Mouse (Mus musculus) lung, postnatal 0 days (tissue): Measurements from ENCODE around the gene Akap2. TPM values are rescaled to one million over a fixed set of nuclear protein-coding genes. Genes with fewer than 3 reads are reported as not detected.

ENCODE experiments used
- ATAC-seq: fragments of 200-750 bp; cut with Nextera tagmentation; 2 replicates; pipeline ENCODE4 v1.8.0; 2017; ENCODE audit warnings: moderate library complexity
- DNase-seq: peaks from one replicate; pipeline ENCODE4 v3.0.0-alpha.2; 2016; ENCODE audit warnings: low spot score
- H3K27ac ChIP-seq: fragments of 300-500 bp; sonication (generic); 2 replicates; pipeline ENCODE4 v1.5.1; 2014; ENCODE audit warnings: antibody characterized with exemption, mild to moderate bottlenecking, low read length, mixed read lengths
- H3K27me3 ChIP-seq: fragments of 300-500 bp; sonication (generic); replicated peaks from 2 replicates; pipeline ENCODE4 v1.6.1; 2014; ENCODE audit warnings: low read length, mixed read lengths; ENCODE audit not compliant: insufficient read depth
- H3K36me3 ChIP-seq: fragments of 300-500 bp; sonication (generic); 2 replicates; pipeline ENCODE4 v1.6.1; 2014; ENCODE audit warnings: low read length, mixed read lengths; ENCODE audit not compliant: insufficient read depth
- H3K4me1 ChIP-seq: fragments of 300-500 bp; sonication (generic); 2 replicates; pipeline ENCODE4 v1.6.1; 2014; ENCODE audit warnings: antibody characterized with exemption, low read depth, low read length, mixed read lengths; ENCODE audit not compliant: insufficient read depth
- H3K4me2 ChIP-seq: fragments of 300-500 bp; sonication (generic); replicated peaks from 2 replicates; pipeline ENCODE4 v1.6.1; 2014; ENCODE audit warnings: low read depth, mild to moderate bottlenecking, low read length, moderate library complexity, mixed read lengths
- H3K4me3 ChIP-seq: fragments of 300-500 bp; sonication (generic); 2 replicates; pipeline ENCODE4 v1.5.1; 2014; ENCODE audit warnings: low read depth, low read length
- H3K9ac ChIP-seq: fragments of 300-500 bp; sonication (generic); replicated peaks from 2 replicates; pipeline ENCODE4 v1.6.1; 2014; ENCODE audit warnings: low read depth, mild to moderate bottlenecking
- H3K9me3 ChIP-seq: fragments of 300-500 bp; sonication (generic); 2 replicates; pipeline ENCODE4 v1.6.1; 2016; ENCODE audit warnings: low read length, mixed read lengths
- CTCF ChIP-seq: IDR thresholded peaks from 2 replicates; pipeline ENCODE4 v1.5.1; 2016; ENCODE audit warnings: antibody characterized with exemption, mild to moderate bottlenecking
- EP300 ChIP-seq: IDR thresholded peaks from 2 replicates; pipeline ENCODE4 v1.6.1; 2016; ENCODE audit warnings: antibody characterized with exemption, mild to moderate bottlenecking, control low read depth
- WGBS: fragments of 180-500 bp; shearing (Covaris S2); extraction: QIAGEN DNeasy Blood & Tissue Kit; methylation state at CpG from one replicate; pipeline ENCODE4 v1.1.7; 2014; 5-methylcytosine and 5-hydroxymethylcytosine counted together
- polyA plus RNA-seq: library from polyadenylated mRNA; unstranded; fragments of >200 nt; fragmentation: Nextera tagmentation; extraction: Ambion mirVana; gene quantifications from 2 replicates; pipeline ENCODE4 v1.2.1, GENCODE M21; 2015

The Akap2 gene
- polyA plus RNA-seq, 1 experiment from 2014 or later: 112 TPM

- no peak for TF ChIP-seq EP300
- TF ChIP-seq CTCF: no peak
- no peaks in the 10 kb centered on the region for H3K9me3 ChIP-seq
- no peak overlapping the region for H3K9ac ChIP-seq
- 77% methylated on average over 3 of the region's 3 CpGs for WGBS
- no peak overlapping the region for H3K27ac ChIP-seq
- no peak for DNase-seq
- H3K4me3 ChIP-seq: no peak overlapping the region
- H3K27me3 ChIP-seq: no peaks in the 10 kb centered on the region
- no peak overlapping the region for H3K4me2 ChIP-seq
- no peak for ATAC-seq
- H3K4me1 ChIP-seq: no peaks in the 10 kb centered on the region
- peaks cover 11% of the 10 kb centered on the region; the same call in 1 of the 2 replicates for H3K36me3 ChIP-seq
Measured at GRCm38 (mm10) chr4:57896631-57897030, 179.2 kb downstream of the Akap2 start.

- Histone ChIP-seq H3K27me3 (no peaks in the 10 kb centered on the region), H3K9me3 (no peaks in the 10 kb centered on the region), H3K4me1 (no peaks in the 10 kb centered on the region), H3K4me3 (no peak overlapping the region), H3K4me2 (no peak overlapping the region), H3K27ac (no peak overlapping the region), H3K9ac (no peak overlapping the region), H3K36me3 (no peaks in the 10 kb centered on the region)
- WGBS: 7% methylated on average over 4 of the region's 4 CpGs
- DNase-seq: peak; percentile 69
- TF ChIP-seq EP300: no peak
- TF ChIP-seq CTCF: peak; percentile 86
- peak; percentile 58 for ATAC-seq
Measured at GRCm38 (mm10) chr4:57901210-57901609, 183.8 kb downstream of the Akap2 start.

- Histone ChIP-seq H3K27ac (no peak overlapping the region), H3K27me3 (no peaks in the 10 kb centered on the region), H3K36me3 (no peaks in the 10 kb centered on the region), H3K9me3 (no peaks in the 10 kb centered on the region), H3K4me1 (no peaks in the 10 kb centered on the region), H3K9ac (no peak overlapping the region), H3K4me2 (no peak overlapping the region), H3K4me3 (no peak overlapping the region)
- 61% methylated on average over 5 of the region's 5 CpGs for WGBS
- DNase-seq (no peak), ATAC-seq (no peak)
- TF ChIP-seq CTCF (no peak), EP300 (no peak)
Measured at GRCm38 (mm10) chr4:57902619-57903018, 185.2 kb downstream of the Akap2 start.

- ATAC-seq (peak; percentile 54), DNase-seq (peak; percentile 56)
- H3K9ac ChIP-seq: no peak overlapping the region
- no peaks in the 10 kb centered on the region for H3K27me3 ChIP-seq
- no peak overlapping the region for H3K27ac ChIP-seq
- no peaks in the 10 kb centered on the region for H3K36me3 ChIP-seq
- no peak overlapping the region for H3K4me3 ChIP-seq
- WGBS: 10% methylated on average over 5 of the region's 5 CpGs
- no peaks in the 10 kb centered on the region for H3K9me3 ChIP-seq
- H3K4me2 ChIP-seq: no peak overlapping the region; the same call in 1 of the 2 replicates
- no peaks in the 10 kb centered on the region for H3K4me1 ChIP-seq
- no peak for TF ChIP-seq EP300
- TF ChIP-seq CTCF: peak; percentile 93
Measured at GRCm38 (mm10) chr4:57904211-57904610, 186.8 kb downstream of the Akap2 start.

GRCm38 (mm10) chr4:57904638-57905037 is 187.2 kb downstream of the Akap2 start:
- Histone ChIP-seq H3K4me3 (no peak overlapping the region), H3K36me3 (no peaks in the 10 kb centered on the region), H3K27ac (no peak overlapping the region), H3K9ac (no peak overlapping the region), H3K9me3 (no peaks in the 10 kb centered on the region), H3K27me3 (no peaks in the 10 kb centered on the region), H3K4me1 (no peaks in the 10 kb centered on the region), H3K4me2 (no peak overlapping the region; the same call in 1 of the 2 replicates)
- TF ChIP-seq EP300 (no peak), CTCF (no peak)
- WGBS: 23% methylated on average over 8 of the region's 9 CpGs
- ATAC-seq (peak; percentile 74), DNase-seq (peak; percentile 74)

- DNase-seq (peak; percentile 73), ATAC-seq (peak; percentile 41; the same call in 1 of the 2 replicates)
- WGBS: 43% methylated on average over 2 of the region's 2 CpGs
- Histone ChIP-seq H3K27me3 (no peaks in the 10 kb centered on the region), H3K4me2 (no peak overlapping the region), H3K36me3 (no peaks in the 10 kb centered on the region), H3K9ac (no peak overlapping the region), H3K27ac (no peak overlapping the region), H3K4me1 (no peaks in the 10 kb centered on the region), H3K9me3 (no peaks in the 10 kb centered on the region), H3K4me3 (no peak overlapping the region)
- TF ChIP-seq EP300 (0 out of 2 replicates have a peak, but pooled peaks have one; percentile 64), CTCF (no peak)
Measured at GRCm38 (mm10) chr4:57906708-57907107, 189.3 kb downstream of the Akap2 start.

- no peak for TF ChIP-seq CTCF
- no peak for TF ChIP-seq EP300
- H3K4me2 ChIP-seq: no peak overlapping the region
- no peaks in the 10 kb centered on the region for H3K27me3 ChIP-seq
- H3K9ac ChIP-seq: no peak overlapping the region
- no peaks in the 10 kb centered on the region for H3K4me1 ChIP-seq
- H3K4me3 ChIP-seq: no peak overlapping the region
- no peak overlapping the region for H3K27ac ChIP-seq
- no peaks in the 10 kb centered on the region for H3K36me3 ChIP-seq
- 51% methylated on average over 6 of the region's 6 CpGs for WGBS
- DNase-seq (no peak), ATAC-seq (no peak)
- H3K9me3 ChIP-seq: no peaks in the 10 kb centered on the region
Measured at GRCm38 (mm10) chr4:57908860-57909259, 191.4 kb downstream of the Akap2 start.
